Mouse (Mus musculus) hindbrain, embryonic 11.5 days (tissue): ENCODE results near the gene Tmem104. TPM values are rescaled to one million over a fixed set of nuclear protein-coding genes. Genes with fewer than 3 reads are reported as not detected.

Experiments used
- ATAC-seq: fragments of 200-750 bp; cut with Nextera tagmentation; 2 replicates; pipeline ENCODE4 v1.8.0; 2017; ENCODE audit warnings: mild to moderate bottlenecking, moderate TSS enrichment, moderate library complexity; ENCODE audit not compliant: low FRiP score
- DNase-seq: peaks from one replicate; pipeline ENCODE4 v3.0.0-alpha.2; 2015; ENCODE audit warnings: low spot score
- H3K27ac ChIP-seq: fragments of 300-500 bp; sonication (generic); 2 replicates; pipeline ENCODE4 v1.5.1; 2014; ENCODE audit warnings: mild to moderate bottlenecking, low read depth, low read length
- H3K27me3 ChIP-seq: fragments of 300-500 bp; sonication (generic); 2 replicates; pipeline ENCODE4 v1.6.1; 2014; ENCODE audit warnings: mild to moderate bottlenecking, low read length, moderate library complexity, mixed read lengths; ENCODE audit not compliant: control insufficient read depth, insufficient read depth
- H3K36me3 ChIP-seq: fragments of 300-500 bp; sonication (generic); 2 replicates; pipeline ENCODE4 v1.6.1; 2014; ENCODE audit warnings: mild to moderate bottlenecking, low read length, moderate library complexity, mixed read lengths; ENCODE audit not compliant: control insufficient read depth, insufficient read depth
- H3K4me1 ChIP-seq: fragments of 300-500 bp; sonication (generic); replicated peaks from 2 replicates; pipeline ENCODE4 v1.6.1; 2014; ENCODE audit warnings: low read length, mixed read lengths; ENCODE audit not compliant: control insufficient read depth, insufficient read depth
- H3K4me2 ChIP-seq: fragments of 300-500 bp; sonication (generic); replicated peaks from 2 replicates; pipeline ENCODE4 v1.6.1; 2014; ENCODE audit warnings: mild to moderate bottlenecking, low read depth, low read length
- H3K4me3 ChIP-seq: fragments of 300-500 bp; sonication (generic); 2 replicates; pipeline ENCODE4 v1.5.1; 2014; ENCODE audit warnings: low read depth, low read length
- H3K9ac ChIP-seq: fragments of 300-500 bp; sonication (generic); 2 replicates; pipeline ENCODE4 v1.6.1; 2014; ENCODE audit warnings: low read depth, low read length
- H3K9me3 ChIP-seq: fragments of 300-500 bp; sonication (generic); 2 replicates; pipeline ENCODE4 v1.6.1; 2016; ENCODE audit warnings: low read length; ENCODE audit not compliant: control insufficient read depth
- WGBS: fragments of 180-500 bp; shearing (Covaris S2); extraction: QIAGEN DNeasy Blood & Tissue Kit; methylation state at CpG from one replicate; pipeline ENCODE4 v1.1.7; 2014; 5-methylcytosine and 5-hydroxymethylcytosine counted together
- polyA plus RNA-seq: library from polyadenylated mRNA; unstranded; fragments of >200 nt; fragmentation: Nextera tagmentation; extraction: Ambion mirVana; gene quantifications from 2 replicates; pipeline ENCODE4 v1.2.1, GENCODE M21; 2014

Tmem104 gene
- polyA plus RNA-seq, 1 experiment from 2014 or later, result 7.3 TPM

DNA sequence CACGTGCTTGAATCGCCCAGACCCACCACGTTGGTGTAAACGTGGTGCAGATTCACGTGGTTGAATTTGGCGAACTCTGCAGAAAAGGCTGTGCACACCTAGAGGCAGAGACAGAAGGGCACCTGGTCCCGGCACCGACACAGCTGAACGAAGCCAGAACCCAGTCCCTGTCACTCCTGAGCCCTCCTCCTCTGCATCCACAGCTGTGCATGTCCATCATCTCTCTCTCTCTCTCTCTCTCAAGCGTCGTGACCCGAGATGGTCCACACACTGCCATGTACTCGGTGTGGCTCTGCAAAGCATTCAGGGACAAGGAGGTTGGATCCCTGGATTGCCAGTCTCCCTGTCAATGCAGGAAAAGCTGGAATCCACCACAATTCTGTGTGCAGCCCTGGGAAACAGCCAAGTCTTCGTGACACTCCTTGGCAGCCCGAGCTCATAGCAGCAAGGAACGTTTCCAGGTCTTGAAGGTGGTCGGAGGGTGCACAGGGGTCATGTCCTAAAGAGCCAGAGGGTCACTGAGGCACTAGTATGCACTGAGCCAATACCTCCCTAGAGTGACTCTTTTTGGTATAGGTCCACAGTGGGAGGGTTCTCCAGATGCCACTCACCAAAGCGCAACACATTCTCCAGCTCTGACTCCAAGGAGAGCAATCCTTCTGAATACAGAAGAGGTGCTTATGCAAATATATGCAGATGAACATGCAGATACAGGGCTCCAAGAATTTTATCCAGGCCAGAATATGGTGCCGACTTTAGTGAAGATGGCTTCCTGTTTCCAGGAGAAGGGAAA lies 99.1 kb downstream of the Tmem104 start:
- H3K4me2 ChIP-seq, result no peak overlapping the region
- H3K4me3 ChIP-seq, result no peak overlapping the region
- H3K9ac ChIP-seq, result no peak overlapping the region
- H3K27me3 ChIP-seq, result no peaks in the 10 kb centered on the region
- no peaks in the 10 kb centered on the region for H3K36me3 ChIP-seq
- no peaks in the 10 kb centered on the region for H3K4me1 ChIP-seq
- ATAC-seq (no peak), DNase-seq (no peak)
- H3K9me3 ChIP-seq, result no peaks in the 10 kb centered on the region
- WGBS, result 75% methylated on average over 19 of the region's 19 CpGs
- no peak overlapping the region for H3K27ac ChIP-seq

- ATAC-seq, result no peak
- Histone ChIP-seq H3K27ac (no peak overlapping the region), H3K4me2 (no peak overlapping the region), H3K9me3 (no peaks in the 10 kb centered on the region), H3K4me3 (no peak overlapping the region), H3K27me3 (no peaks in the 10 kb centered on the region), H3K4me1 (no peaks in the 10 kb centered on the region), H3K36me3 (no peaks in the 10 kb centered on the region), H3K9ac (no peak overlapping the region)
- WGBS, result 89% methylated on average over 5 of the region's 5 CpGs
- DNase-seq, result no peak
Observed at GRCm38 (mm10) chr11:115287386-115287785, 100.1 kb downstream of the Tmem104 start.

DNA sequence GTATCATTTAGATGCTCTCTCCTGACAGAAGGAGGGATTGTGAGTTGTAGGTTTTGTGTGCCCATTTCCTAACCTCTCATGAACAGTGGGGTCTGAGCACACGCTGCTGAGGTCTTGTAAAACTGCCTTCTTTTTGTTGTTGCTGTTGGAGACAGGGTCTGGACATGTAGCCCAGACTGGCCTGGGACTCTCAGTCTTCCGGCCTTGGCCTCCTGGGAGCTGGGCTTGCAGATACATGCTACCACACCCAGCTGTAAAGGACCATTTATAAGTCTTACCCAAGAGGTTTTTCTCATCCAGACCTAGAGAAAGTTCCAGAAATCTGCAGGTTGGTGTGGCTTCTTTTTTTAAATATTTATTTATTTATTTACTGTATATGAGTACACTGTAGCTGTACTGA lies 101.0 kb downstream of the Tmem104 start:
- no peaks in the 10 kb centered on the region for H3K9me3 ChIP-seq
- no peak overlapping the region for H3K27ac ChIP-seq
- no peaks in the 10 kb centered on the region for H3K36me3 ChIP-seq
- H3K27me3 ChIP-seq, result no peaks in the 10 kb centered on the region
- H3K4me2 ChIP-seq, result no peak overlapping the region
- H3K9ac ChIP-seq, result no peak overlapping the region
- WGBS, result 81% methylated on average over 2 of the region's 2 CpGs
- H3K4me3 ChIP-seq, result no peak overlapping the region
- no peak for ATAC-seq
- no peak for DNase-seq
- H3K4me1 ChIP-seq, result no peaks in the 10 kb centered on the region

- DNase-seq (no peak), ATAC-seq (no peak)
- no peak overlapping the region for H3K4me3 ChIP-seq
- H3K4me2 ChIP-seq, result no peak overlapping the region
- no peaks in the 10 kb centered on the region for H3K36me3 ChIP-seq
- 85% methylated on average over 8 of the region's 8 CpGs for WGBS
- H3K27me3 ChIP-seq, result no peaks in the 10 kb centered on the region
- H3K9me3 ChIP-seq, result no peaks in the 10 kb centered on the region
- no peak overlapping the region for H3K9ac ChIP-seq
- no peaks in the 10 kb centered on the region for H3K4me1 ChIP-seq
- no peak overlapping the region for H3K27ac ChIP-seq
Observed at GRCm38 (mm10) chr11:115289885-115290284, 102.6 kb downstream of the Tmem104 start.

GRCm38 (mm10) chr11:115290314-115290713 lies 103.0 kb downstream of the Tmem104 start:
- H3K27me3 ChIP-seq, result no peaks in the 10 kb centered on the region
- no peak overlapping the region for H3K27ac ChIP-seq
- H3K4me1 ChIP-seq, result no peaks in the 10 kb centered on the region
- H3K9me3 ChIP-seq, result no peaks in the 10 kb centered on the region
- DNase-seq, result no peak
- H3K36me3 ChIP-seq, result no peaks in the 10 kb centered on the region
- no peak overlapping the region for H3K4me2 ChIP-seq
- 90% methylated on average over 1 of the region's 1 CpGs for WGBS
- ATAC-seq, result no peak
- no peak overlapping the region for H3K9ac ChIP-seq
- no peak overlapping the region for H3K4me3 ChIP-seq

GRCm38 (mm10) chr11:115290919-115291318 lies 103.6 kb downstream of the Tmem104 start:
- ATAC-seq, result no peak
- Histone ChIP-seq H3K9me3 (no peaks in the 10 kb centered on the region), H3K27ac (no peak overlapping the region), H3K9ac (no peak overlapping the region), H3K36me3 (no peaks in the 10 kb centered on the region), H3K4me2 (no peak overlapping the region), H3K27me3 (no peaks in the 10 kb centered on the region), H3K4me1 (no peaks in the 10 kb centered on the region), H3K4me3 (no peak overlapping the region)
- 91% methylated on average over 6 of the region's 6 CpGs for WGBS
- no peak for DNase-seq

DNA sequence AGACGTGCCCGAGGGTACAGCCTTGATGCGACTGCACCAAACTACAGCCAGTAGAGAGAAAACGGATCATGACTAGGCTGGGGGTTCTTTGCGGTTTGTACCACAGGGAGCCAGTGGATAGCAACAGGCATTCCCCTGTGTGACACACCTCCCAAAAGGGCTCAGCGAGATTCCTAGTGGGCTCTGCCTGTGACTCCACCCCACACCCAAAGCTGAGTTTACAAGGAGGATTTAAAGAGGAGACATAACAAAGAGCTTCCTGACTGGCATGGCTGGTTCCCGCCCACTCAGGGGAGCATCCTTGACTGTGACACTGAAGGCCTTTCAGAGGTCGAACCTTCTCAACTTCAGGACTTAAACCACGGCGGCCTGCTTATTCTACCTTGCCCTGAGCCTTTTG lies 104.2 kb downstream of the Tmem104 start:
- H3K4me3 ChIP-seq, result no peak overlapping the region
- H3K9me3 ChIP-seq, result no peaks in the 10 kb centered on the region
- peaks cover 3% of the 10 kb centered on the region; the same call in 1 of the 2 replicates for H3K27me3 ChIP-seq
- ATAC-seq, result no peak
- H3K27ac ChIP-seq, result no peak overlapping the region
- no peaks in the 10 kb centered on the region for H3K4me1 ChIP-seq
- 79% methylated on average over 10 of the region's 10 CpGs for WGBS
- no peak overlapping the region for H3K4me2 ChIP-seq
- no peak overlapping the region for H3K9ac ChIP-seq
- H3K36me3 ChIP-seq, result no peaks in the 10 kb centered on the region
- DNase-seq, result no peak

DNA sequence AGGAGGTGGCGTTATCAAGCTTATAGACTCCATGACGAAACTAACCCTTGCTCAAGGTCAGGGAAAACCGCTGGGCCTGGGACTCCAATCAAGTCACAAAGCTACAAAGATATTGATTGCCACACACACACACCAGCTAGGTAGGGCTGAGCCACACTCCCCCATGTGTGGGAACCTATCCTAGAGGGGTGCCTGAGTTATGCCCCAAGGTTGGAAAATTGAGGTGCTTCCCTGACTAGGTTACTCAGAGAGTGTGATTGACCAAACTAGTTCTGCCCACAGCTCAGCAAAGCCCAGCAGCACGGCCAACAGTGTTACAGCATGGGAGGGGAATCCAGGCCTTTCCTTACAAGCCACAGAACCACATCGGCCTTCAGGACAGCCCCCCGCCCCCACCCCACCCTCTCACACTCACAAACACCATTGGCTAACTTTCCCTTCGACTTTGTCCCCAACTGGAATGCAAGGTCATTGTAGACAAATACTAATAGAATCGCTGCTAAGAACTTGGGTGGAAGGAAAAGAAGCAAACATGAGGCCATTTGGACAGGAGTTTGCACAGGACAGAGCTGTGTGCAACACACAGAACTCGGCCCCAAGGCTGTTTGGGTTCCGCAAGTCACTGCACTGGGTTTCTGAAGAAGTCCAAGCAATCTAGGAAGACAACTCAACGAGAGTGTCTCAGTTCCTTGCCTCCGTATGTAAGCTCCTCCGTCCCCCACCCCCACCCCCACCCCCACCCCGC lies 105.5 kb downstream of the Tmem104 start:
- DNase-seq, result no peak

GRCm38 (mm10) chr11:115295939-115296338 lies 108.7 kb downstream of the Tmem104 start:
- Histone ChIP-seq H3K27me3 (peaks cover 9% of the 10 kb centered on the region), H3K9ac (no peak overlapping the region)
- WGBS, result 91% methylated on average over 11 of the region's 11 CpGs

More for the DNA sequence above, 105.5 kb downstream of the Tmem104 start:
- Histone ChIP-seq H3K4me1 (peaks cover 5% of the 10 kb centered on the region; the same call in 1 of the 2 replicates), H3K4me3 (no peak overlapping the region), H3K4me2 (no peak overlapping the region), H3K36me3 (no peaks in the 10 kb centered on the region), H3K27ac (no peak overlapping the region), H3K27me3 (peaks cover 5% of the 10 kb centered on the region; the same call in 1 of the 2 replicates), H3K9ac (no peak overlapping the region), H3K9me3 (no peaks in the 10 kb centered on the region)
- WGBS, result 65% methylated on average over 14 of the region's 14 CpGs
- no peak for ATAC-seq

More at GRCm38 (mm10) chr11:115295939-115296338, 108.7 kb downstream of the Tmem104 start:
- Histone ChIP-seq H3K9me3 (no peaks in the 10 kb centered on the region), H3K4me3 (no peak overlapping the region), H3K4me2 (no peak overlapping the region), H3K4me1 (peaks cover 5% of the 10 kb centered on the region; the same call in 1 of the 2 replicates), H3K36me3 (no peaks in the 10 kb centered on the region), H3K27ac (no peak overlapping the region)
- ATAC-seq (no peak), DNase-seq (no peak)
